Mouse (Mus musculus): ENCODE data around the gene Rgs12.

The Rgs12 gene

DNA sequence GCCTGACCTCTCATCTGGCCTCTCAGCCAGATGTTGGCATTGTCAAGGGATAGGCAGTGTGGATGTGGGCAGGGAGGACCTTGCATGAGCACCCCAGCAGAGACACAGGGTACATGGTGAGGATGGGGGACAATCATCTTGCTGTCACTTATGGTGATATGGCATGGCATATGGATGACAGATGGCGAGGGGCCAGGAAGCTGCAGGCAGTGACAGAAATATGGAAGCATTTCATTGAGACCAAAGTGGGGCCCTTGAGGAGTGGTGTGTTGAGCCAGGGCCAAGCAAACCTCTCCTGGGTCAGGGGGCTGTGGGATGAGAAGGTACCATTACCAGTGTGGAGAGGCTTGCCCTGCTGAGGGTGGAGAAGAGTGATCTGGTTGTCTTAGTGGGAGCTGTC is 127.1 kb downstream of the Rgs12 start:
- no peak for DNase-seq (ENCODE audit: low read depth, low spot score)

DNA sequence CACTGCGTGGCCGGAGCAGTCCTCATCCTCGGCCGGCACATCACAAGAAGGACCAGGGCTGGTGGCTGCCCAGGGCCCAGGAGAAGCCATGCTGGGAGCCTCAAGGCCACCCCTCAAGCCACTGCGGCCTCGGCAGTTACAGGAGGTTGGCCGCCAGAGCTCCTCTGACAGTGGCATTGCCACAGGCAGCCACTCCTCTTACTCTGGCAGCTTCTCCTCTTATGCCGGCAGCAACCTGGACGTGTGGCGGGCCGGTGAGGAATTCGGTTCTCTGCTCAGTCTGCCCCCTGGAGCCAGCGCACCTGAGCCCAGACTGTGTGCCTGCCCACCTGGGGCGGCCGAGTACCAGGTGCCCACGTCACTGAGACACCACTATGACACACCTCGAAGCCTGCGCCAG is 129.9 kb downstream of the Rgs12 start:
- no peak for DNase-seq (ENCODE audit: low read depth, low spot score)

DNA sequence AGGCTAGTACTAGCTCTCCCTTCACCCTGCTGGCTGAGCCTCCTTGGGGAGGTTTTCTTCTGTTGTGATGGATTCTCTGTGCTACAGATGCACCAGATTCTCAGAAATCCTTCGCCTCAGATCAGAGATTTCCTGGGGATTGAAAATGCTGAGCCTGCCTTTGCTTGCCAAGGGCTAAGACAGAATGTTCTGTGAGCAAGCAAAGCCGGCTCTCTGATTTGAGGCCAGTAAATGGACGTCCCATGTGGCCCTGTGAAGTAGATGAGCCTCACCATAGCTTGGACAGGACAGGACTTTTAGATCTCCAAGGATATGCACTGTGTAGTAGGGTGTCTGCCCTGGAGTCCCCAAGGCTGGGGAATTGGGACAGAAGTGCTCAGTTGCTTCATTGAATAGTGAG is 135.7 kb downstream of the Rgs12 start:
- no peak for DNase-seq (ENCODE audit: low read depth, low spot score)

DNA sequence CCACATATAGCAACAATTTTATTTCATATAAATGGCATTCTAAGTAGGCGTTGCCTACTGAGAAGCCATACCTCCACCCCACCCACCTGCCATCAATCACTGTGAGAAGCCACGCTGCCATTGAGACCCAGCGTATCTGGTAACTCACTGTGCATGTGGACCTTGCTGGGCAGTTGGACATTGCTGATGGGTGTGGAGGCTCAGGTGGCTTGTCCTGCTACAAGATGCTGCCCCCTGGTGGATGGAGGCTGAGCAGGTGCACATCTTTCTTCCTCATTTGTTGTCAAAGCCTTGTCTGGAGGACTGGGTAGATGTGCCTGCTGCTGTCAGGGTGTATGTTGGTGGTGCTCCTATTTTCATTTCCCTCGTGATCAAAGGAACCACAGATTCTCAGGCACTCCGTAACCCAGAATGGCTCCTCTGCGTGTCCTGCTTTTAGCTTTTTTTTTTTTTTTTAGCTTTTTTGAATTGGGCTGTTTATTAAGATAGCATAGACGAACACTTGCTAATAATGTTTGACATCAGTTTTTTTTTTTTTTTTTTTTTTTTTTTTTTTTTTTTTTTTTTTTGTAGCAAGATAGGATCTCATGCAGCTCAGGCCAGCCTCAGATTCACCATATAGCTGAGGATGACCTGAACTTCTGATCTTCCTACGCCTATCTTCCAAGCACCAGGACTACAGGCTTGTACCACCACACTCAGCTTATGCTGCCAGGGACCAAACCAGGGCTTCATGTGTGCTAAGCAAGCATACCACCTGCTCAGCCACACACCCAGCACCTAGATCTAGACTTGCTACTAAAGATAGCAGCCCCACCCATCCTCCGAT is 139.8 kb downstream of the Rgs12 start:
- no peak for DNase-seq (ENCODE audit: low read depth, low spot score)
